Mouse (Mus musculus): ENCODE measurements around the gene Gse1. TPM values are rescaled to one million over a fixed set of nuclear protein-coding genes. Genes with fewer than 3 reads are reported as not detected.

Gse1 gene
- polyA plus RNA-seq, 1 experiment, result 55.9 TPM

DNA sequence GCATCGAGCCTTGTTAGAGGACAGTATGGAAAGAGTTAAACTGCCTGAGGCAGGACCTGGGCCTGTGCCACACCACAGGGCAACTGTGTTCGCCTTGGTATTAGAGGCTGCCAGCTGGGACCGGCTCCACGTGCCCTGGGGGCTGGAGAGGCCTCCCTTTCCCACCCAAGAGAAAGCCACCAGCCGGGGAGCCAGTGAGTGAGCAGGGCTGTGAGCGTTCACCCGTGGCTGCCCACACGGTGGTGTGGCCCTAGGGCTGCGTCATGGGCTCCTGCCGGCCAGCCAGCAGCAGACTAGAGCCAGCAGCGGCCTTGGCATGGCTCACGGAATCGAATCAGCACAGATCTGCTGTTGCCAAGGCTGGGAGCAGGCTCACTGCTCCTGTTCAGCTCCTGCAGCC lies 42.2 kb downstream of the Gse1 start:
- H3K4me1 ChIP-seq (ENCODE audit: control insufficient read depth, insufficient read depth, insufficient read length, low read length), result peaks cover 7% of the 10 kb centered on the region
- no peaks in the 10 kb centered on the region for H3K27me3 ChIP-seq (ENCODE audit: control insufficient read depth, insufficient read depth, low read length)
- no peak for TF ChIP-seq CTCF (IDR thresholded peaks at IDR 0.05; ENCODE audit: extremely low read depth, insufficient read length, insufficient replicate concordance, low read depth, low read length)
- no peak for TF ChIP-seq POLR2A (IDR thresholded peaks at IDR 0.05; ENCODE audit: low read depth, low read length)
- H3K36me3 ChIP-seq (ENCODE audit: control insufficient read depth, insufficient read depth, low read length), result no peaks in the 10 kb centered on the region
- no peak overlapping the region for H3K4me3 ChIP-seq (ENCODE audit: low read depth, low read length)
- no peak overlapping the region for H3K27ac ChIP-seq (ENCODE audit: insufficient read depth, low read depth, low read length)
- 71% methylated on average over 13 of the region's 13 CpGs for WGBS

DNA sequence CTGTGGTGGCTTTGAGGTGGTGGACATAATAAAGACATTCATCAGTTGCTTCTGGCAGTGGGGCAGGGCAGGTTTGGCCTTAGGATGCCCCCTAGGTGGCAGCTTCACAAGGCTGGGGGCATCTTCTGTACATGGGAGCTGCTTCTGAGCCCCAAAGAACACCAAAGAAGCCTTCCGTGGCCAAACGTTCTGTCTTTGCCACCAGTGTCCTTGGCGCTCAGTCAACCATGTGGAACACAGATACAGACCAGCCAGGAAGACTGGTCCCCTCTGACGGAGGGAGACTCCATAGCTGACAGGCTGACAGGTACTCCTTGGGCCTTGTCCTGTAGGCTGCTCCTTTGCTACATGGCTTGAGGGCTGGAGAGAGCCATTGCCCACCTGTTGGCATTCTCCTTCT lies 45.2 kb downstream of the Gse1 start:
- Histone ChIP-seq H3K4me3 (ENCODE audit: low read depth, low read length) (no peak overlapping the region), H3K27me3 (ENCODE audit: control insufficient read depth, insufficient read depth, low read length) (no peaks in the 10 kb centered on the region), H3K4me1 (ENCODE audit: control insufficient read depth, insufficient read depth, insufficient read length, low read length) (peaks cover 14% of the 10 kb centered on the region), H3K36me3 (ENCODE audit: control insufficient read depth, insufficient read depth, low read length) (no peaks in the 10 kb centered on the region), H3K27ac (ENCODE audit: insufficient read depth, low read depth, low read length) (no peak overlapping the region)
- TF ChIP-seq CTCF (IDR thresholded peaks at IDR 0.05; ENCODE audit: extremely low read depth, insufficient read length, insufficient replicate concordance, low read depth, low read length) (no peak), POLR2A (IDR thresholded peaks at IDR 0.05; ENCODE audit: low read depth, low read length) (no peak)
- WGBS, result 89% methylated on average over 4 of the region's 4 CpGs

DNA sequence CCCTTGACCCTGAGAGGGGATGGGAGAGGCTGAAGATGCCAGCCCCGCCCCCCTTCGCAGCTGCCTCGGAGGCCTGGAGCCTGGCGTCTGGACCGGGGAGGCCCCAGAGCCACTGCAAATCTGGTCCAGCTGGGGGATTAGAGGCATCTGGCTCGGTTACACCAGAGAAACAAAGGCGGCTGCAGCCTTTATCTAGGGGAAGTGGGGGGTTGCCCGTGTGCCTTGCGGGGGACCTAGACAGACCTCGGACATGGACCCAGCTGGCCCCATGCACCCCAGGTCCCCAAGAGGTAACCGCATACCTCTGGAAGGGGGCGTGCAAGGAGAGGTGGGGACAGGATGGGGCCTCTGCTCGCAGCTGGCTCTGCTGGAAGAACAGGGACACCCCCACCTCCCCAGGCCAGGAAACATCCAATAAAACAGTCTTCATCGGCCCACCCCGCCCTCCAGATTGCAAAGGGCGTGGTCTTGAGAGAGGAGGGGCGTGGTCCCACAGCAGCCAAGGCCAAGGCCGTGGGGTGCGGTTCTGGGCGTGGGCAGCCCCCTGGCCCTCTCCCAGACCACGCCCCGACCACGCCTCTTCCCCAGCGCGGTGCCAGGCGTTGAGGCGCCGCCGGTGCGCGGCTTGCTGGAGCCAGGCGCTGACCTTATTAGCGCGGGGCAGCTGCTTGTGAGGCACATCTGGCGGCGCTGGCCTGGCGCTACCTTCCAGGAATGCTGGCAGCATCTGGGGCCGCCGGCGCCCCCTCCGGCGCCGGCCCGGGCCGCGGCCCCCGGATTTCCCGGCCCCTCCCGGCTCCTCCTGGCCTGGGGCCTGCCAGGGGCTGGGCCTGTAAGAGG lies 48.0 kb downstream of the Gse1 start:
- TF ChIP-seq CTCF (IDR thresholded peaks at IDR 0.05; ENCODE audit: extremely low read depth, insufficient read length, insufficient replicate concordance, low read depth, low read length) (no peak), POLR2A (IDR thresholded peaks at IDR 0.05; ENCODE audit: low read depth, low read length) (peak; percentile 12; the same call in 1 of the 2 replicates)
- Histone ChIP-seq H3K27me3 (ENCODE audit: control insufficient read depth, insufficient read depth, low read length) (no peaks in the 10 kb centered on the region), H3K36me3 (ENCODE audit: control insufficient read depth, insufficient read depth, low read length) (no peaks in the 10 kb centered on the region), H3K4me1 (ENCODE audit: control insufficient read depth, insufficient read depth, insufficient read length, low read length) (peaks cover 13% of the 10 kb centered on the region), H3K4me3 (ENCODE audit: low read depth, low read length) (peak overlapping the region; percentile 50), H3K27ac (ENCODE audit: insufficient read depth, low read depth, low read length) (no peak overlapping the region; the same call in 1 of the 2 replicates)
- WGBS, result under 1% methylated on average over 49 of the region's 49 CpGs

GRCm38 (mm10) chr8:120276891-120277426 lies 48.7 kb downstream of the Gse1 start:
- Histone ChIP-seq H3K4me1 (ENCODE audit: control insufficient read depth, insufficient read depth, insufficient read length, low read length) (peaks cover 13% of the 10 kb centered on the region), H3K36me3 (ENCODE audit: control insufficient read depth, insufficient read depth, low read length) (no peaks in the 10 kb centered on the region), H3K27ac (ENCODE audit: insufficient read depth, low read depth, low read length) (peak overlapping the region; percentile 19; the same call in 1 of the 2 replicates), H3K4me3 (ENCODE audit: low read depth, low read length) (peak overlapping the region; percentile 50), H3K27me3 (ENCODE audit: control insufficient read depth, insufficient read depth, low read length) (no peaks in the 10 kb centered on the region)
- 20% methylated on average over 16 of the region's 16 CpGs for WGBS
- TF ChIP-seq CTCF (IDR thresholded peaks at IDR 0.05; ENCODE audit: extremely low read depth, insufficient read length, insufficient replicate concordance, low read depth, low read length) (no peak), POLR2A (IDR thresholded peaks at IDR 0.05; ENCODE audit: low read depth, low read length) (no peak)

DNA sequence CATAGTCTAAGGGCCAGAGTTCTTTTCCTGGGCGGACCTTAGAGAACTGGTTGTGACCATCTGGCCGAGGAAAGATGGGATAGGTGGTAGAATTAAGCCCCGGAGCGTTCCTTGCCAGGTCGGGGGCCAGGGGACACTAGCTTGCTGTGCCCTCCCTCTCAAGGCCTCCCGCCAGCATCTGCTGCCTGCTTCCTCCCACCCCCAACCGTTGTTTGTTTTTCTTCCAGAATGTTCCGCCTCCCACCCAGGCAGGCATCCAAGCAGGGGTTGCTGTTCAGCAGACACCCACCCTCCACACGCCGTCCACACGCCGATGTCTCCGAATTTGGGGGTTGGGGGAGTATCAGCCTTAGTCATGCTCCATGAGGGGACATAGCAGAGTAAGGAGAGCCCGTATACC lies 49.8 kb downstream of the Gse1 start:
- Histone ChIP-seq H3K4me3 (ENCODE audit: low read depth, low read length) (no peak overlapping the region), H3K36me3 (ENCODE audit: control insufficient read depth, insufficient read depth, low read length) (no peaks in the 10 kb centered on the region), H3K4me1 (ENCODE audit: control insufficient read depth, insufficient read depth, insufficient read length, low read length) (peaks cover 13% of the 10 kb centered on the region), H3K27me3 (ENCODE audit: control insufficient read depth, insufficient read depth, low read length) (no peaks in the 10 kb centered on the region), H3K27ac (ENCODE audit: insufficient read depth, low read depth, low read length) (no peak overlapping the region)
- TF ChIP-seq POLR2A (IDR thresholded peaks at IDR 0.05; ENCODE audit: low read depth, low read length) (no peak), CTCF (IDR thresholded peaks at IDR 0.05; ENCODE audit: extremely low read depth, insufficient read length, insufficient replicate concordance, low read depth, low read length) (no peak)
- 84% methylated on average over 14 of the region's 14 CpGs for WGBS

- Histone ChIP-seq H3K36me3 (ENCODE audit: control insufficient read depth, insufficient read depth, low read length) (no peaks in the 10 kb centered on the region), H3K27ac (ENCODE audit: insufficient read depth, low read depth, low read length) (no peak overlapping the region), H3K27me3 (ENCODE audit: control insufficient read depth, insufficient read depth, low read length) (no peaks in the 10 kb centered on the region), H3K4me3 (ENCODE audit: low read depth, low read length) (no peak overlapping the region), H3K4me1 (ENCODE audit: control insufficient read depth, insufficient read depth, insufficient read length, low read length) (peaks cover 13% of the 10 kb centered on the region)
- WGBS, result 70% methylated on average over 8 of the region's 8 CpGs
- no peak for TF ChIP-seq CTCF (IDR thresholded peaks at IDR 0.05; ENCODE audit: extremely low read depth, insufficient read length, insufficient replicate concordance, low read depth, low read length)
- TF ChIP-seq POLR2A (IDR thresholded peaks at IDR 0.05; ENCODE audit: low read depth, low read length), result no peak
Measured at GRCm38 (mm10) chr8:120279418-120279817, 51.2 kb downstream of the Gse1 start.

DNA sequence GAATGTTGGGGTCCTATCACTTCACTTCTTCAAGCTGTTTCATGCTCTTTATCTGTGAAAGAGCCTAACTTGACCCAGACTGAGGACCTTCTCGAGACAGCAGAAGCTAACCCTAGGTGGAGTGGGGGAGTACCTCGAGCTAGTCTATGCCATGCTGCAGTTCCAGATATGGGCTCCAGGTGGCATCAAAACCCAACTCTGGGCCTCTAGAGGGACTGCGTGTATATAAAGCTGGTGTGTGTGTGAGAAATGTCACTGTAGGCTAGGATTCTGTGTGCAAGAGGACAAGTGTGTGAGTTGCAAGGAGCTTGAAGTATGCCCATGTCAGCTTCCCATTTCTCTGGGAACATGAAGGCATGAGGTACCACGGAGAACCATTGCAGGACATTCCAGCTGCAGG lies 53.2 kb downstream of the Gse1 start:
- Histone ChIP-seq H3K4me1 (ENCODE audit: control insufficient read depth, insufficient read depth, insufficient read length, low read length) (peaks cover 19% of the 10 kb centered on the region), H3K27ac (ENCODE audit: insufficient read depth, low read depth, low read length) (no peak overlapping the region), H3K4me3 (ENCODE audit: low read depth, low read length) (no peak overlapping the region), H3K27me3 (ENCODE audit: control insufficient read depth, insufficient read depth, low read length) (no peaks in the 10 kb centered on the region), H3K36me3 (ENCODE audit: control insufficient read depth, insufficient read depth, low read length) (no peaks in the 10 kb centered on the region)
- peak; percentile 91; the same call in 1 of the 2 replicates for TF ChIP-seq CTCF (IDR thresholded peaks at IDR 0.05; ENCODE audit: extremely low read depth, insufficient read length, insufficient replicate concordance, low read depth, low read length)
- TF ChIP-seq POLR2A (IDR thresholded peaks at IDR 0.05; ENCODE audit: low read depth, low read length), result no peak
- 15% methylated on average over 4 of the region's 4 CpGs for WGBS
